Mouse (Mus musculus): ENCODE results near the gene Apod. TPM values are rescaled to one million over a fixed set of nuclear protein-coding genes. Genes with fewer than 3 reads are reported as not detected.

The Apod gene
- 280 and 392 TPM in 2 replicates for polyA plus RNA-seq (2015; fragmentation: Nextera tagmentation; extraction: Ambion mirVana)

DNA sequence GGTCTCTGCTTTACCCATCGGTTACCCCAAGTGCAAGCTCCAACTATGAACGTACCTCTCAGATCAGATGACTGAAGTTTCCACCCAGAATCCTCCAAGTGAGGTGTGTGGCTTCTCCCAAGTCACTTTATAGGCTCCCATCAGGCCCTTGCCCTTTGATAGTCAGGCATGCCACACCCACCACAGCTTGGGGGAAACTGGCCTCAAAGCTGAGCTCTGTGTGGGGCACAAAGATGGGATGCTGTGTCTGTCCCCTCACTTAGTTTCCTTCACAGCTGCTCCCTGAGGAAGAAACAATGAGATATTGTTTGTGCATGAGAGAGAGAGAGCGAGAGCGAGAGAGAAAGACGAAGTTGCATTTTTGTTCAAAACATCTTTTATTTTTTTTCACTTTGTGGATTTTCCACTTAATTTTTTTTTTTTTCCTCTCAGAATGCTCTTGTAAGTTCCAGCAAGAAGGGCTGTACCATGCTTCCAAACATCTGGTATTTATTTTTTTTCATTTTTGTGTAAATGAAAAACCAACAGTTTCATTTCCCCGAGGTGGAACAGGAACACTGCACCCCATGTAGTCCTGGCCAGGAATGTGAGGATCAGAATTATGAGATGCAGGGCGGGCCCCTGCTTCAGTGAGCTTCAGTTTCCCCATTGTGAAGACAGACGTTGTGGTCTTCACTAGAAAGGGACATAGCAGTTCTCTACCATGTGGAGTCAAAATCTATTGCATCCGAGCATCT lies at the start of gene Apod:
Apod (minus strand) TSS at position 312 of the 737 bp plus-strand sequence.

GRCm38 (mm10) chr16:31274674-31275460 lies 39.7 kb downstream of the Apod start, which contains the start of gene Ppp1r2:
TSS of gene Ppp1r2 (minus strand) at chr16:31275277.

Small RNAs within 50 kb of the gene (microRNA-seq; reads per million reads assigned to microRNA genes)
- not detected for gene Gm27415

Other genes with a start within 250 kb of the Apod start
- gene Xxylt1, start 233.4 kb downstream of the Apod start, polyA plus RNA-seq (2015; fragmentation: Nextera tagmentation; extraction: Ambion mirVana), result 23.5 and 24.9 TPM in 2 replicates
- 12.7 and 13.9 TPM in 2 replicates for gene Acap2, start 113.6 kb downstream of the Apod start, polyA plus RNA-seq (2015; fragmentation: Nextera tagmentation; extraction: Ambion mirVana)
- 97.1 and 111 TPM in 2 replicates for gene Ppp1r2, start 39.5 kb downstream of the Apod start, polyA plus RNA-seq (2015; fragmentation: Nextera tagmentation; extraction: Ambion mirVana)
- gene Bdh1, start 107.5 kb upstream of the Apod start, polyA plus RNA-seq (2015; fragmentation: Nextera tagmentation; extraction: Ambion mirVana), result 132 and 150 TPM in 2 replicates